Mouse (Mus musculus) embryonic fibroblast, embryonic 13.5 days (primary cell): ENCODE measurements around the gene Gm12830.

Experiments
- CTCF ChIP-seq: IDR thresholded peaks from 2 replicates; pipeline ENCODE4 v1.5.1; 2011; ENCODE audit warnings: mild to moderate bottlenecking, control low read depth, low read length, moderate library complexity, borderline replicate concordance; ENCODE audit not compliant: insufficient read depth
- POLR2A ChIP-seq: IDR thresholded peaks from 2 replicates; pipeline ENCODE4 v1.6.1; 2011; ENCODE audit warnings: low read depth, mild to moderate bottlenecking, control low read depth, low read length, moderate library complexity

DNA sequence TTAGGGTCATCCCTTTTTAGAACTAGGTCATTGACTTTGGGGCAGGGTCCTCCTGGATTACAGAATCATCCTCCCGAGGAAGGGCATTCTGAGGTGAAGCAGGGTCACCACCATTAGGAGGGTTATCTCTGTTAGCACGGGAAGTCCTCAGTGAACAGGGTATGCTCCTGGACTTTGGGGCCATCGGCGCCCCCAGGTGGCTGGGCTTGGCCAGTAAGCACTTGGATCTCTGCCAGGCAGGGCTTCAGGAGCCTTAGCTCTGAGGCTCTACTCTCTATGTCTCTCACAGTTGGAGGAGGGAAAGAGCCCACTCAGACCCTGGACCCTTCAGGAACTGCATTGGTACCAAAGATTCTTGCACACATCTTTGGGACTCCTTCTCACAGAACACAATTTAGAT is 76.3 kb downstream of the Gm12830 start:
- TF ChIP-seq POLR2A: no peak
- TF ChIP-seq CTCF: no peak
